Mouse (Mus musculus): ENCODE measurements around the gene Grm1. TPM values are rescaled to one million over a fixed set of nuclear protein-coding genes. Genes with fewer than 3 reads are reported as not detected.

Grm1 gene
- polyA plus RNA-seq, 1 experiment from 2014 or later: not detected

GRCm38 (mm10) chr10:10789967-10790366 is 292.2 kb downstream of the Grm1 start:
- Histone ChIP-seq H3K27me3 (ENCODE audit: control insufficient read depth, insufficient read depth, low read length) (no peaks in the 10 kb centered on the region), H3K9ac (replicated peaks; ENCODE audit: low read depth, low read length) (no peak overlapping the region), H3K9me3 (ENCODE audit: control insufficient read depth, low read depth, low read length) (no peaks in the 10 kb centered on the region), H3K4me3 (ENCODE audit: low read depth, low read length) (no peak overlapping the region), H3K27ac (ENCODE audit: low read length) (no peak overlapping the region), H3K4me2 (replicated peaks; ENCODE audit: low read depth, low read length) (no peak overlapping the region), H3K4me1 (ENCODE audit: control insufficient read depth, insufficient read depth, low read length) (no peaks in the 10 kb centered on the region), H3K36me3 (ENCODE audit: control insufficient read depth, insufficient read depth, low read length) (no peaks in the 10 kb centered on the region)
- no peak for ATAC-seq (ENCODE audit: insufficient number of reproducible peaks, insufficient read depth, low FRiP score, low read depth)
- 89% methylated on average over 4 of the region's 4 CpGs for WGBS

DNA sequence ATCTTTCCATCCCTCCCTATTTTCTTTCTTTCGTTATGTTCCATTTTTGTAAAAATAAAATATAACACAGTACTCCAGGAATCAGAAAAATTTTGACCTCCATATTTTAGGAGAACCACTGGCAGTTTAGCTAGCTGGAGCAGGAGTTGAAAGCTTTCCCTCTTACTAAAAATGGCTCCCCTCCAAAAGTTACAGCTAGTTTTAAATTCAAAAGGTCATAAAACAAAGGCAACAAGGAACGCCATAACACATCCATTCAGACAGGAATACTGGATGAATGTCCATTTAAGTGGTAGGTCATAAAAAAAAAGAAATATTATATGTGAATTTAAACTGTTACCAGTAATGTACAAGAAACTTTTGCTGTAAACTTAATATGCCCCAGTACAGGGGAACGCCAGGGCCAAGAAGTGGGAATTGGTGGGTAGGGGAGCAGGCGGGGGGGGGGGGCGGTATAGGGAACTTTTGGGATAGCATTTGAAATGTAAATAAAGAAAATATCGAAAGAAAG is 294.2 kb downstream of the Grm1 start:
- ATAC-seq (ENCODE audit: insufficient number of reproducible peaks, insufficient read depth, low FRiP score, low read depth): no peak
- H3K36me3 ChIP-seq (ENCODE audit: control insufficient read depth, insufficient read depth, low read length): no peaks in the 10 kb centered on the region
- no peak overlapping the region for H3K4me3 ChIP-seq (ENCODE audit: low read depth, low read length)
- no peak overlapping the region for H3K27ac ChIP-seq (ENCODE audit: low read length)
- no peaks in the 10 kb centered on the region for H3K9me3 ChIP-seq (ENCODE audit: control insufficient read depth, low read depth, low read length)
- WGBS: 71% methylated on average over 6 of the region's 6 CpGs
- no peak overlapping the region for H3K9ac ChIP-seq (replicated peaks; ENCODE audit: low read depth, low read length)
- no peaks in the 10 kb centered on the region for H3K4me1 ChIP-seq (ENCODE audit: control insufficient read depth, insufficient read depth, low read length)
- no peaks in the 10 kb centered on the region for H3K27me3 ChIP-seq (ENCODE audit: control insufficient read depth, insufficient read depth, low read length)
- H3K4me2 ChIP-seq (replicated peaks; ENCODE audit: low read depth, low read length): no peak overlapping the region

- Histone ChIP-seq H3K4me2 (replicated peaks; ENCODE audit: low read depth, low read length) (no peak overlapping the region), H3K4me1 (ENCODE audit: control insufficient read depth, insufficient read depth, low read length) (no peaks in the 10 kb centered on the region), H3K9ac (replicated peaks; ENCODE audit: low read depth, low read length) (no peak overlapping the region), H3K27me3 (ENCODE audit: control insufficient read depth, insufficient read depth, low read length) (no peaks in the 10 kb centered on the region), H3K4me3 (ENCODE audit: low read depth, low read length) (no peak overlapping the region), H3K9me3 (ENCODE audit: control insufficient read depth, low read depth, low read length) (no peaks in the 10 kb centered on the region), H3K27ac (ENCODE audit: low read length) (no peak overlapping the region), H3K36me3 (ENCODE audit: control insufficient read depth, insufficient read depth, low read length) (no peaks in the 10 kb centered on the region)
- WGBS: 65% methylated on average over 3 of the region's 3 CpGs
- no peak for ATAC-seq (ENCODE audit: insufficient number of reproducible peaks, insufficient read depth, low FRiP score, low read depth)
Observed at GRCm38 (mm10) chr10:10785122-10785521, 297.0 kb downstream of the Grm1 start.

DNA sequence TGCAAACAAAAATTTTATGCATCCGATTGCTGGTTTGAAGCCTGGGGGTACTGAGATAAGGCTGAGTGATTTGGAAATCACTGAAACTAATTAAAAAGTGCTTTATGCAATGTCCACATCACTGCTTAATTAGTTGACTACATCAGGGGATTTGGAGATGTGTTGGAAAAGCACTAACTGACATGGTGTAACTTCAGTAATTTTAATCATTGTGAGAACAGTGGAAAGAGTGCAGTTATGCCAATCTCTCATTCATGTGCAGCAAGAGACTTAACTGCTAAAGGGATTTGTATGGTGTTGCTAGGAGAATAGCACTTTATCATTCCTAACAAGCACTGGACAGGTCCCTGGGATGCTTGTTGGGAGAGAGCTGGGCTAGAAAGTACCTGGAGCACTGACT is 307.3 kb downstream of the Grm1 start:
- H3K4me3 ChIP-seq (ENCODE audit: low read depth, low read length): no peak overlapping the region
- no peaks in the 10 kb centered on the region for H3K36me3 ChIP-seq (ENCODE audit: control insufficient read depth, insufficient read depth, low read length)
- no peak overlapping the region for H3K27ac ChIP-seq (ENCODE audit: low read length)
- 82% methylated on average over 1 of the region's 1 CpGs for WGBS
- no peak overlapping the region for H3K9ac ChIP-seq (replicated peaks; ENCODE audit: low read depth, low read length)
- no peaks in the 10 kb centered on the region for H3K4me1 ChIP-seq (ENCODE audit: control insufficient read depth, insufficient read depth, low read length)
- no peaks in the 10 kb centered on the region for H3K9me3 ChIP-seq (ENCODE audit: control insufficient read depth, low read depth, low read length)
- ATAC-seq (ENCODE audit: insufficient number of reproducible peaks, insufficient read depth, low FRiP score, low read depth): no peak
- no peaks in the 10 kb centered on the region for H3K27me3 ChIP-seq (ENCODE audit: control insufficient read depth, insufficient read depth, low read length)
- H3K4me2 ChIP-seq (replicated peaks; ENCODE audit: low read depth, low read length): no peak overlapping the region

DNA sequence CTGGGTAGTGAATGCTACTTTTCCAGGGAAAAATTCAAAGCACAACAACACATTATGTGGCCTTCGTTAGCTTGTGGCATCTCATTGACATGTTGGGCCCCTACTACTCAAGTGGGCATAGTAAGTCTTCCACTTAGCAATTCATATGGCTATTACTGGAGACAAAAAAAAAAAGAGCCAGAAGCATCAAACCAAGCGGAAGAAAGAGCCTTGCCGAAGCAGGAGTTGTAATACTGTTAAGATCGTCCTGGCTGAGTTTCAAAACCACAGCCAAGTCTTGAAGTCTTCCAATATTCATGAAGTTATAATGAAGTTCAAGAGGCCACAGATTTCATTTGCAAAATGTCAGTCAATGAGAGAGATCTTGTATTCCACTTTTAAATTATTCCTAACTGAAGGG is 319.1 kb downstream of the Grm1 start:
- Histone ChIP-seq H3K27me3 (ENCODE audit: control insufficient read depth, insufficient read depth, low read length) (no peaks in the 10 kb centered on the region), H3K36me3 (ENCODE audit: control insufficient read depth, insufficient read depth, low read length) (no peaks in the 10 kb centered on the region), H3K4me3 (ENCODE audit: low read depth, low read length) (no peak overlapping the region), H3K9me3 (ENCODE audit: control insufficient read depth, low read depth, low read length) (no peaks in the 10 kb centered on the region), H3K27ac (ENCODE audit: low read length) (no peak overlapping the region), H3K4me2 (replicated peaks; ENCODE audit: low read depth, low read length) (no peak overlapping the region), H3K4me1 (ENCODE audit: control insufficient read depth, insufficient read depth, low read length) (no peaks in the 10 kb centered on the region), H3K9ac (replicated peaks; ENCODE audit: low read depth, low read length) (no peak overlapping the region)
- no peak for ATAC-seq (ENCODE audit: insufficient number of reproducible peaks, insufficient read depth, low FRiP score, low read depth)
- WGBS: 89% methylated on average over 4 of the region's 4 CpGs

- Histone ChIP-seq H3K4me3 (ENCODE audit: low read depth, low read length) (no peak overlapping the region), H3K4me1 (ENCODE audit: control insufficient read depth, insufficient read depth, low read length) (no peaks in the 10 kb centered on the region), H3K9ac (replicated peaks; ENCODE audit: low read depth, low read length) (no peak overlapping the region), H3K9me3 (ENCODE audit: control insufficient read depth, low read depth, low read length) (no peaks in the 10 kb centered on the region), H3K4me2 (replicated peaks; ENCODE audit: low read depth, low read length) (no peak overlapping the region), H3K36me3 (ENCODE audit: control insufficient read depth, insufficient read depth, low read length) (no peaks in the 10 kb centered on the region), H3K27me3 (ENCODE audit: control insufficient read depth, insufficient read depth, low read length) (no peaks in the 10 kb centered on the region), H3K27ac (ENCODE audit: low read length) (no peak overlapping the region)
- no peak for ATAC-seq (ENCODE audit: insufficient number of reproducible peaks, insufficient read depth, low FRiP score, low read depth)
- 31% methylated on average over 1 of the region's 1 CpGs for WGBS
Observed at GRCm38 (mm10) chr10:10761274-10761673, 320.9 kb downstream of the Grm1 start.

GRCm38 (mm10) chr10:10760801-10761200 is 321.4 kb downstream of the Grm1 start:
- H3K4me3 ChIP-seq (ENCODE audit: low read depth, low read length): no peak overlapping the region
- no peak overlapping the region for H3K9ac ChIP-seq (replicated peaks; ENCODE audit: low read depth, low read length)
- H3K27me3 ChIP-seq (ENCODE audit: control insufficient read depth, insufficient read depth, low read length): no peaks in the 10 kb centered on the region
- no peak for ATAC-seq (ENCODE audit: insufficient number of reproducible peaks, insufficient read depth, low FRiP score, low read depth)
- no peak overlapping the region for H3K4me2 ChIP-seq (replicated peaks; ENCODE audit: low read depth, low read length)
- 68% methylated on average over 2 of the region's 2 CpGs for WGBS
- H3K36me3 ChIP-seq (ENCODE audit: control insufficient read depth, insufficient read depth, low read length): no peaks in the 10 kb centered on the region
- H3K27ac ChIP-seq (ENCODE audit: low read length): no peak overlapping the region
- no peaks in the 10 kb centered on the region for H3K4me1 ChIP-seq (ENCODE audit: control insufficient read depth, insufficient read depth, low read length)
- H3K9me3 ChIP-seq (ENCODE audit: control insufficient read depth, low read depth, low read length): no peaks in the 10 kb centered on the region

GRCm38 (mm10) chr10:10751033-10751432 is 331.1 kb downstream of the Grm1 start:
- 83% methylated on average over 1 of the region's 1 CpGs for WGBS
- no peaks in the 10 kb centered on the region for H3K4me1 ChIP-seq (ENCODE audit: control insufficient read depth, insufficient read depth, low read length)
- ATAC-seq (ENCODE audit: insufficient number of reproducible peaks, insufficient read depth, low FRiP score, low read depth): no peak
- H3K9me3 ChIP-seq (ENCODE audit: control insufficient read depth, low read depth, low read length): no peaks in the 10 kb centered on the region
- no peak overlapping the region for H3K4me3 ChIP-seq (ENCODE audit: low read depth, low read length)
- no peaks in the 10 kb centered on the region for H3K36me3 ChIP-seq (ENCODE audit: control insufficient read depth, insufficient read depth, low read length)
- H3K27me3 ChIP-seq (ENCODE audit: control insufficient read depth, insufficient read depth, low read length): no peaks in the 10 kb centered on the region
- no peak overlapping the region for H3K27ac ChIP-seq (ENCODE audit: low read length)
- no peak overlapping the region for H3K9ac ChIP-seq (replicated peaks; ENCODE audit: low read depth, low read length)
- H3K4me2 ChIP-seq (replicated peaks; ENCODE audit: low read depth, low read length): no peak overlapping the region

DNA sequence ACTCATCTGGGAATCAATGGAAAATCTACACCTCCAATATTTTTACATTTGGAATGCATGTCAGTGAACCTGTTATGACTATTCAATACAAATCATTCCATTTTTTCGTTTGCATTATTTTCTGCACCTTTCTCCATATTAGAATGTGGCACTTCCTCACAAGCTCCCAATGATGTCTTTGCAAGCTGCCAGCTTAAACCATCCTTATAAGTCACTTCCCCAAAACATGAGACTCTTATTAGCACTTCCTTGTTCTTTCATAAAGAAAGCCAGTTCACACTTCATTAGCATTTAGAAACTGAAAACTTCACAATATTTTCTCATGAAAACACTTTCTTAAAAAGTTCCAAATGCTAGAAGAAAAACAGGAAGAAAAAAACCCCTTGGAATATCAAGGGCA is 338.1 kb downstream of the Grm1 start:
- no peaks in the 10 kb centered on the region for H3K36me3 ChIP-seq (ENCODE audit: control insufficient read depth, insufficient read depth, low read length)
- no peaks in the 10 kb centered on the region for H3K9me3 ChIP-seq (ENCODE audit: control insufficient read depth, low read depth, low read length)
- H3K9ac ChIP-seq (replicated peaks; ENCODE audit: low read depth, low read length): no peak overlapping the region
- WGBS: 72% methylated on average over 1 of the region's 1 CpGs
- H3K27ac ChIP-seq (ENCODE audit: low read length): no peak overlapping the region
- H3K27me3 ChIP-seq (ENCODE audit: control insufficient read depth, insufficient read depth, low read length): no peaks in the 10 kb centered on the region
- no peak for ATAC-seq (ENCODE audit: insufficient number of reproducible peaks, insufficient read depth, low FRiP score, low read depth)
- no peak overlapping the region for H3K4me2 ChIP-seq (replicated peaks; ENCODE audit: low read depth, low read length)
- no peaks in the 10 kb centered on the region for H3K4me1 ChIP-seq (ENCODE audit: control insufficient read depth, insufficient read depth, low read length)
- no peak overlapping the region for H3K4me3 ChIP-seq (ENCODE audit: low read depth, low read length)
